Mouse (Mus musculus): ENCODE measurements around the gene Olfr1168.
"Not testable (repeated sequence)": the region's sequence is repeated elsewhere in the genome, so short reads cannot be mapped to it uniquely, and the experiment has no call there.

Gene Olfr1168

DNA sequence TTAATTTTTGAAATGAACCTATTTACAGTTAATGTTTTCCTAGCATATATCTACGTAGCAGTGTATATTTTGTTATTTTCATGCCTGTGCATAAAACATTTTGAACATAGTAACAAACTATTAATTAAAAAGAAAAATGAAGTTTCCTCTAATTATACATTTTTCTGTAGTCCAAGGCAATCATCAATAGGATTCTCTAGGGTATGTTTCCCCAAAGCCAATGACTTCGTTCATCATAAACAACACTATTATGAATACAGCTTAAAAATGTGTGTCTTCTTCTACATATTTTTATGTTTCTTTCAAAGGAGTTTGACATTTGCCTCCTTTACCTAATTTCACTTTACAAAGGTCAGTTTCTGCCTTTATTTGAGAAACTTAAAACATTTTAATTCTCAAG, at the start of gene Olfr1168:
TSS of gene Olfr1168 (plus strand) at position 301 of the 400 bp plus-strand sequence.
- no peak for DNase-seq (ENCODE audit: low spot score in 2 of 2)

GRCm38 (mm10) chr2:88155093-88155492, 26.6 kb upstream of the Olfr1168 start, which contains the start of gene Olfr1167:
Olfr1167 (minus strand) TSS chr2:88155193.
- not testable (repeated sequence) for DNase-seq (ENCODE audit: low spot score in 2 of 2)

GRCm38 (mm10) chr2:88220784-88221183, 39.1 kb downstream of the Olfr1168 start:
- DNase-seq (ENCODE audit: low spot score in 2 of 2): no peak

DNA sequence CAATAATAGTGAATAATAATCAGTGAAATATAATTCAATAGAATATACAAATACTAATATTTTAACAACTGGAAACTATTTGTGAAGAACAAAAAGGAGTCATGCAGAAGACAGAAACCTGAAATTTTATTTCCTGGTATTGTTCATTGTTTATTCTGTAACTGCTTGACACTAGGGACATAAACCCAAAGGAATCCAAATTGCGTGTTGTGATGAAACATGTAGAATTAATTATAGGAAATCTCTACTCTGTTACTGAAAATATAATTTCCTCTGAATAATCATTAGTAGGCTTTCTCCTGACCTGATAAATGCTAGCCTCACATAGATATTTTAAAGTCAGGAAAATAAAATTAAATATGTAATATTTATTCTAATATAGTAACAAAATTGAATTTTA, 46.6 kb downstream of the Olfr1168 start, which contains the start of gene Olfr1170:
TSS of gene Olfr1170 (minus strand) at position 101 of the 400 bp plus-strand sequence.
- no peak for DNase-seq (ENCODE audit: low spot score in 2 of 2)

All from urinary bladder, postnatal 36 days (tissue).